Mouse (Mus musculus) intestine, postnatal 0 days (tissue): ENCODE measurements around the gene Gm44790. TPM values are rescaled to one million over a fixed set of nuclear protein-coding genes. Genes with fewer than 3 reads are reported as not detected.

Source experiments
- ATAC-seq: fragments of 200-750 bp; cut with Nextera tagmentation; 2 replicates; pipeline ENCODE4 v1.8.0; 2017; ENCODE audit warnings: mild to moderate bottlenecking, moderate TSS enrichment, moderate library complexity
- H3K27ac ChIP-seq: fragments of 300-500 bp; sonication (generic); 2 replicates; pipeline ENCODE4 v1.5.1; 2014; ENCODE audit warnings: mild to moderate bottlenecking, low read depth, low read length, moderate library complexity
- H3K27me3 ChIP-seq: fragments of 300-500 bp; sonication (generic); replicated peaks from 2 replicates; pipeline ENCODE4 v1.6.1; 2014; ENCODE audit warnings: low read length, mixed read lengths; ENCODE audit not compliant: control insufficient read depth, insufficient read depth
- H3K36me3 ChIP-seq: fragments of 300-500 bp; sonication (generic); 2 replicates; pipeline ENCODE4 v1.6.1; 2014; ENCODE audit warnings: mild to moderate bottlenecking, moderate library complexity; ENCODE audit not compliant: control insufficient read depth, insufficient read depth
- H3K4me1 ChIP-seq: fragments of 300-500 bp; sonication (generic); replicated peaks from 2 replicates; pipeline ENCODE4 v1.6.1; 2014; ENCODE audit warnings: antibody characterized with exemption, low read length, mixed read lengths; ENCODE audit not compliant: control insufficient read depth, insufficient read depth
- H3K4me2 ChIP-seq: fragments of 300-500 bp; sonication (generic); replicated peaks from 2 replicates; pipeline ENCODE4 v1.6.1; 2014; ENCODE audit warnings: low read depth, mild to moderate bottlenecking, moderate library complexity
- H3K4me3 ChIP-seq: fragments of 300-500 bp; sonication (generic); 2 replicates; pipeline ENCODE4 v1.5.1; 2014; ENCODE audit warnings: low read depth, low read length
- H3K9ac ChIP-seq: fragments of 300-500 bp; sonication (generic); 2 replicates; pipeline ENCODE4 v1.6.1; 2014; ENCODE audit warnings: mild to moderate bottlenecking, low read depth, low read length
- H3K9me3 ChIP-seq: fragments of 300-500 bp; sonication (generic); 2 replicates; pipeline ENCODE4 v1.6.1; 2016; ENCODE audit warnings: mixed run types; ENCODE audit not compliant: control insufficient read depth
- CTCF ChIP-seq: sonication (generic); IDR thresholded peaks from 2 replicates; pipeline ENCODE4 v1.5.1; 2016; ENCODE audit warnings: low read depth, mild to moderate bottlenecking, control low read depth, antibody characterized with exemption, moderate library complexity
- WGBS: fragments of 180-500 bp; shearing (Covaris S2); extraction: QIAGEN DNeasy Blood & Tissue Kit; methylation state at CpG from one replicate; pipeline ENCODE4 v1.1.7; 2014; 5-methylcytosine and 5-hydroxymethylcytosine counted together
- polyA plus RNA-seq: library from polyadenylated mRNA; unstranded; fragments of >200 nt; fragmentation: Nextera tagmentation; extraction: Ambion mirVana; gene quantifications from 2 replicates; pipeline ENCODE4 v1.2.1, GENCODE M21; 2015

Gene Gm44790
- polyA plus RNA-seq, 1 experiment from 2014 or later = not detected

DNA sequence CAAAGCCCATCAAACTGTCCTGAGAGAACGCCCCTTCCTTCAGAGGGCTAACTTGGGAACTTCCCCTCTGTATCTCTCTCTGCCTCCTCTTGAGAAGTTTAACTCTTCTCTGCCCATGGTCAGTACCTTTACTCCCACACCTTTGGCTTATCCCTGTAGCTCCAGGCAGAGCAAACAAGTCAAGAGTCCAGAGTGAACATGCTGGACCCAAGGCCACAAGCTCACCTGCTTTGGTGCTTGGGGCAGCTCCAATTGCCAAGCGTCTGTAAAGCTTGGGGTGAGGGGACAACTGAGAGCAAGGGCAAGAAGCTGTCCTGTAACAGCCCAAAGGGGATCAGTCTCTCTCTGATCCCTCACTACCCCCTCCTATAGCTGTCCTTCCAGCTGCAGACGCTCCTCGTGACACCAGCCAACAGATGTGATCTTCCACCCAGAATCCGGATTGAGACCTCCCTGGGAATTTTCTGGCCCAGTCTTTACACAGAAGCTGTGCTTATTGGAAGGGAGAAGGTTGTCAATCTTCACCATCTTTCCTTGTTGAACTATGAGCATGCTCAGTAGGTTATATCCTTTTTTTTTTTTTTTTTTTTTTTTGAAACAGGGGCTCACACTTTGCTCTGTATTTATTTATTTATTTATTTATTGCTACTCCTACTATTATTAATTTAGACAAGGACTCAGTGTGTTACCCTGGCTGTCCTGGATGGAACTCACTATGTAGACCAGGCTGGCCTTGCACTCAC lies 40.9 kb upstream of the Gm44790 start:
- Histone ChIP-seq H3K27ac (no peak overlapping the region), H3K27me3 (no peaks in the 10 kb centered on the region), H3K4me2 (no peak overlapping the region), H3K4me3 (no peak overlapping the region), H3K9ac (no peak overlapping the region), H3K36me3 (peaks cover 29% of the 10 kb centered on the region), H3K4me1 (no peaks in the 10 kb centered on the region), H3K9me3 (no peaks in the 10 kb centered on the region)
- ATAC-seq = no peak
- 81% methylated on average over 5 of the region's 5 CpGs for WGBS
- TF ChIP-seq CTCF = no peak

DNA sequence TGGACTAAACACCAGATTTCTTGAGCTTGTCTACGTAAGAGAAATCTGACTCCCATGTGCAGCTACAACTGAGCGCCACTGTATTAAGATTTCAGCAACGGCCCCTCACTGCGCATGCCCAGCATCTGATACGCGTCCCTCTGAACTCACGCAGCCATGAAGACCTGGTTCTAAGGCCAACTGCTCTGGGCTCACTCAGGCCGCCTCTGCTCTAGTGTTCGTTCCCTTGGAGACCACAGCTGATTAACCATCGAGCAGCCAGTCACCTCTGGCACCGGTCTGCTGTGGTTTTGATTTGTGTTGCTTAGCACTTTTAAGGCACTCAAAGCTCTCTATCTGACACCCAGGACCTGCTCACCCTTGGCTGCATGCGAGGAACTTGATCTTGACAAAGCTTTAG lies 39.1 kb upstream of the Gm44790 start:
- Histone ChIP-seq H3K4me1 (no peaks in the 10 kb centered on the region), H3K27me3 (no peaks in the 10 kb centered on the region), H3K27ac (no peak overlapping the region; the same call in 1 of the 2 replicates), H3K36me3 (peaks cover 44% of the 10 kb centered on the region), H3K4me2 (no peak overlapping the region), H3K4me3 (no peak overlapping the region), H3K9ac (no peak overlapping the region), H3K9me3 (no peaks in the 10 kb centered on the region)
- TF ChIP-seq CTCF = no peak
- ATAC-seq = no peak
- WGBS = 89% methylated on average over 12 of the region's 12 CpGs

DNA sequence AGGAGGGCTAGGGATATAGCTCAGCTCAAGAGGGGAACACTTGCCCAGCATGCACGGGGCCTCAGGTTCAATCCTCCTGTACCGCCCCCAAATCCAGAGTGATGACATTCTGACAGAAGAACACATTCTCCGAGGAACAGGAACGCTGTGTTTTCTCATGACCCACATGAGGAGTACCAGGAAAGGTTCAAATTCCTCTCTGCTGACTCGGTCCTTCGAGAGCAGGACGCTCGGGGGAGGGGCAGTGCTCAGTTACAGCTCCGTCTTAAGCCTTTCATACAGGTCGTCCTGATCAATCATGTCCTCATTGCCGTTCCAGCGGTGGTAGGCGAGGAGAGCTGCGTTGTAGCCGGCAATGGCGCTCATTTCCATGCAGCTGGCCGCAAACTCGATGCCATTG lies 38.0 kb upstream of the Gm44790 start:
- 74% methylated on average over 18 of the region's 18 CpGs for WGBS
- Histone ChIP-seq H3K36me3 (peaks cover 44% of the 10 kb centered on the region), H3K27me3 (no peaks in the 10 kb centered on the region)

DNA sequence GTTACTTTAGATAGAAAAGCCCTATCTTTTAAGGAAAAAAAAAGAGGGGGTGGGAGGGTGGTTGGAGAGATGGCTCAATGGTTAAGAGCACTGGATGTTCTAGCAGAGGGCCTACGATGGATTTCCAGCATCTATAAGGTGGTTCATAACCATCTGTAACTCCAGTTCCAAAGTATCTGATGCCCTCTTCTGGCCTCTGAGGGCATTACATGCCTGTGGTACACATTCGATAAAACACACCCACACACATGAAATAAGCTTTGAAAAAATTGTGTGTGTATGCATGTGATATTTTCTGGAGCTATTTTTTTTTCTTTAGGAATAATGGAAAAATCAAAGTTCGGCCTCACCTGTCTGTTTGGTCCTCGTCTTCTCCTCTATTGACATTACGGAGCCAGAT lies 35.1 kb upstream of the Gm44790 start:
- Histone ChIP-seq H3K4me2 (no peak overlapping the region), H3K36me3 (peaks cover 48% of the 10 kb centered on the region), H3K4me3 (no peak overlapping the region), H3K9me3 (no peaks in the 10 kb centered on the region), H3K27ac (no peak overlapping the region), H3K27me3 (no peaks in the 10 kb centered on the region), H3K9ac (no peak overlapping the region), H3K4me1 (0 out of 2 replicates have a peak, but pooled peaks cover 10% of the 10 kb centered on the region)
- ATAC-seq = no peak
- peak; percentile 55 for TF ChIP-seq CTCF
- 91% methylated on average over 5 of the region's 5 CpGs for WGBS

More for the DNA sequence above, 38.0 kb upstream of the Gm44790 start:
- no peak for TF ChIP-seq CTCF
- Histone ChIP-seq H3K9ac (no peak overlapping the region), H3K4me3 (no peak overlapping the region), H3K4me2 (no peak overlapping the region), H3K9me3 (no peaks in the 10 kb centered on the region), H3K4me1 (no peaks in the 10 kb centered on the region), H3K27ac (no peak overlapping the region)
- ATAC-seq = 0 out of 2 replicates have a peak, but pooled peaks have one; percentile 22

DNA sequence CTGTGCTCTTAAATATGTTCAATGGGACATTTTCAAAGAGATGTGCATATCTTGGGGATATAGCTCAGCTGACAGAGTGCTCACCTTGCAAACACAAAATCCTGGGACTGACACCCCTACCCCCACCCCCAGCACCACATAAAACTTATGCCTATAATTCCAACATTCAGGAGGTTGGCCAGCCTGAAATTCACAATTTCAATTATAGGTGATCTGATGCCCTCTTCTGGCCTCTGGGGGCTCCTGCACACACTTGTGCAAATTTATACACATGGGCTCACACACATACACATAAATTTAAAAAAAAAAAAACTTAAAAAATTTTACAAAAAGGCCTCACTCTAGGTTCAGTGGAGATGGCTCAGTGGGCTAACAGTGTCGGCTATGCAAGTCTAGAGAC lies 33.3 kb upstream of the Gm44790 start:
- Histone ChIP-seq H3K9me3 (no peaks in the 10 kb centered on the region), H3K36me3 (peaks cover 42% of the 10 kb centered on the region), H3K9ac (no peak overlapping the region), H3K4me2 (no peak overlapping the region), H3K4me1 (0 out of 2 replicates have a peak, but pooled peaks cover 10% of the 10 kb centered on the region), H3K4me3 (no peak overlapping the region), H3K27me3 (no peaks in the 10 kb centered on the region), H3K27ac (no peak overlapping the region)
- no peak for ATAC-seq
- 93% methylated on average over 1 of the region's 1 CpGs for WGBS
- peak; percentile 31; the same call in 1 of the 2 replicates for TF ChIP-seq CTCF

DNA sequence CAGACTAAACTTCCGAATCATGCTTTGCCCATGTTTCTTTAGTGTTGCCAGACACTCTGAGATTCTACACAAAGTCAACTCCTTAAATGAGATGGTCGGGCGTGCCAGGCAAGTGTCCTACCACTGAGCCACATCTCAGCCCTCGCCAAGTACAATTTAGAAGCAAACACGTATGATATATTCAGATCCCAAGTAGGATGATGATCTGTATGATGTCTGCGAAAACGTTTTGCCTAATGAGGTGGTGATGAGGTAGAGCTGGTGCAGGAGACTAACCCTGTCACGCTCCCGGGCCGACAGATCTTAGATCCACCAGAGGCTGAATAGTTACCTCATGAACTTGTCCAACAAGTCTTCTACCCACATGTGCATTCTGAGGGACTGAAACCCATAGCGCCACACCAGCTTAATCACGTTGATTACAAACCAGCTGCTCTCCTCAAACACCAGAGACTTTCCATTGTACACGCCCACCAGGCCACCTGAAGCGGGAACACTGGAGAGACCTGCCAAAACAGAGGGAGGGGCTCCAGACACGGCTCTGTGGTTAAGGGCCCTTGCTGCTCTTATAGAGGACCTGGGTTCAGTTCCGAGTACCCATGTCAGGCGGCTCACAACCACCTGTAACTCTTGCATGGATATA lies 32.3 kb upstream of the Gm44790 start:
- Histone ChIP-seq H3K4me2 (no peak overlapping the region), H3K27ac (no peak overlapping the region)
- ATAC-seq = no peak

More for the DNA sequence above, 32.3 kb upstream of the Gm44790 start:
- Histone ChIP-seq H3K27me3 (no peaks in the 10 kb centered on the region), H3K9me3 (no peaks in the 10 kb centered on the region), H3K9ac (no peak overlapping the region), H3K4me3 (no peak overlapping the region), H3K4me1 (0 out of 2 replicates have a peak, but pooled peaks cover 10% of the 10 kb centered on the region), H3K36me3 (peaks cover 32% of the 10 kb centered on the region)
- no peak for TF ChIP-seq CTCF
- 82% methylated on average over 17 of the region's 17 CpGs for WGBS
